Mouse (Mus musculus): ENCODE measurements around the gene Tbp.
A peak's percentile ranks its signal among the peaks of the same experiment; 100 is the strongest.

The Tbp gene

GRCm38 (mm10) chr17:15499656-15500394 is at the start of gene Tbp, which contains the start of gene Psmb1:
TSS of gene Tbp (plus strand) at chr17:15499888.
TSS of gene Psmb1 (minus strand) at chr17:15499751.
- peak; percentile 97 for DNase-seq

DNA sequence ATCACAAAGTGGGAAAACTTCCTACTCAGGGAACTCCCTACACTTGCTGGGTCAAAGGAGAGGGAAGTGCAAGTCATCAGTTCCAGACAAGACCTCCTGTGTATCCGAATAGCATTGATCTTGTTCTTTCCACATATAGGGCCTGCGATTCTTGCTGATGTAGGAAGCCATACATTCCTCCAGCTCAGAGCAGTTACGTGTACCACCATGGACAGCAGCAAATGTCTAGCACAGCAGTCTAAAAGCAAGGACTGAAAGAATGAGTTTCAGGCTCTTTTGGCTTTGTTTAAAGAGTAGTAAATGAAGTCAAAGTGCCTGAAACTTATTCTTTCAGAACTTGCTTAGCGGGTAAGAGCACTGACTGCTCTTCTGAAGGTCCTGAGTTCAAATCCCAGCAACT is 44.5 kb upstream of the Tbp start:
- no peak for DNase-seq

GRCm38 (mm10) chr17:15456595-15456994 is 43.1 kb upstream of the Tbp start:
- no peak for DNase-seq

DNA sequence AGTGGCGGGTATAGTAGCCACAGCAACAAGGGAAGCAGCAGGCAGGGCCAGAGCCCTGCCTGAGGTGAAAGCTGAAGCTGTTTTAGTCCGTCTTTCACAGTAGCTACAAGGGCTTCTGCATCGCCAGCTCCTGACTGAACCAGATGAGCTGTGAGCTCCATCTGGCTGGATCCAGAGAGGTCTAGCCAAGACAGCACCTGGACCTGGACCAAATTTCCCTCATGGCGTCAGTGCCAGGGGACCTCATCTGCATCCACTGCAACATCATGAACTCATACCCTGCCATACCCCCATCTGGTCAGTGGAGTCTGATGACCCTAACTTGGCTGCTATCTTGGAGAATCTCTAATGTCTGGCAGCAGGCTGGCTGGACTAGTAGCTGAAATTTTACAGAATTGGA is 39.9 kb upstream of the Tbp start:
- no peak for DNase-seq

DNA sequence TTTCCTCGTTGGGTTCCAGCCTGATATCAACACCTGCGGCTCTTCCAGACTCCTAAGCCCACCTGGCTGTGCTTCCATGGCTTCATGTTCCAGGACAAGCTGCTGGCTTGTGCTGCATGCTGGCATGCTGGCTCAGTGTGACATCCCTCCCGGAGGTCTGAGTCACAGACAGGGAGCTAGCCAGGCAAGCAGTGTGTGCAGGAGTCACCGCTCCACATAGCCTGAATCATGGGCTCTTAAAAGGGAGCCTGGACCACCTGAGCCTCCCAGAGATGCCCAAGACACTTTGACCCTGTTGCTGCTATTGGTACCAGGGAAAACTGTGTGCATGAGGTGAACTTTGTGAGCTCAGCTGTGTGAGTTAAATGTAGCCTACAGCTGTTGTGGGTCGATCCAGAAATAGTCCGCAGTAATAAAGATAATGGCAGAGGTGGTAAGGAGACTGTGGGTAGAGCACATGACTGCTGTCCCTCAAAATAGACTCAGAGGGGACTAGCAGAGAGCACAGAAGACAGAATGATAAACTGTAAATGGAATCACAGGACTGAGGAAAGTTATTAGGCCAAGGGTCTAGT is 37.7 kb upstream of the Tbp start:
- no peak for DNase-seq

DNA sequence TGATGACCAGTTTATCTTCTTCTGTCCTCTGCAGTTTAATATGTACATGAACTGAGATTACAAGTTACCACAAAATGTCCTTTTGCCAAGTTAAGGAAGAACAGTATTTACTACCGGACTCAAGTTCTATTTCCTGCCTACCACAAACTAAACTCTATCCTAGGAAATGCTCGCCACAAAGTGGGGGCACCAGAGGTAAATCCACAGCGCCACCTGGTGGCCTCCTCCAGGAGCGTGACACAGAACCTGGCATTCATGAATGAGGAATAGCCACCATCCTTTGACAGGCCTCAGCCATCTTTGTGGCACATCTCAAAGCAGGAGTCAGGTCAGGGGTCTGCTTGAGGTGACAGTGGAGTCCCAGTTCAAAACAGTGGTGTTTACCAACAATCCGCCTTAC is 32.0 kb upstream of the Tbp start:
- DNase-seq = peak; percentile 87 to 90

DNA sequence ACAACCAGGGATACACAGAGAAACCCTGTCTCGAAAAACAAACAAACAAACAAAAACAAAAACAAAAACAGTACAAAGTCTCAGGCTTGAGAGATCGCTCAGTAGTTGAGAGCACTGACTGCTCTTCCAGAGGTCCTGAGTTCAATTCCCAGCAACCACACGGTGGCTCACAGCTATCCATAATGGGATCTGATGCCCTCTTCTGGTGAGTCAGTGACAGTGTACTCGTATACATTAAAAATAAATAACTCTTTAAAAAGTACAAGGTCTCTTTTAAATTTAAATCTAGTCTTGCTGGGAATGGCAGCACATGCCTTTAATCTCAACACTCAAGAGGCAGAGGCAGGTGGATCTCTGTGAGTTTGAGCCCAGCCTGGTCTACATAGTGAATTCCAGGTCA is 27.0 kb upstream of the Tbp start:
- DNase-seq = no peak

DNA sequence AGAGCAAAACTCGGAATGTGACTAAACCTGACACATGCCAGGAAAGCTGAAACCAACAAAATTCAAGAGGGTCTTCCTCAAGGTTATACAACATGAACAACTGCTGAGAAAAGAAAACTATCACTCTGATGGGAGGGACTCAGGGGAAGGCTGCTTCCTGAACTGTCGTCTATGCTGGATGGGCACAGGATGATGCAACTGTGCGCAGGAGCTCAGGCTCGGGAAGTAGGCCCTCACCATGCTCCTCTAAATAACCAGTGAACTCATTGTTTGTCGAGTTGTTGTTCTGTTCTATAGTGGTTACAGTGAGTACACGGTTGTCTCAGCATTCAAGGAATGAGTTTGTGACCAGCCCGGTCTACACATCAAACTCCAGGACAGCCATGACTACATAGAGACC is 9.1 kb upstream of the Tbp start:
- no peak for DNase-seq

DNA sequence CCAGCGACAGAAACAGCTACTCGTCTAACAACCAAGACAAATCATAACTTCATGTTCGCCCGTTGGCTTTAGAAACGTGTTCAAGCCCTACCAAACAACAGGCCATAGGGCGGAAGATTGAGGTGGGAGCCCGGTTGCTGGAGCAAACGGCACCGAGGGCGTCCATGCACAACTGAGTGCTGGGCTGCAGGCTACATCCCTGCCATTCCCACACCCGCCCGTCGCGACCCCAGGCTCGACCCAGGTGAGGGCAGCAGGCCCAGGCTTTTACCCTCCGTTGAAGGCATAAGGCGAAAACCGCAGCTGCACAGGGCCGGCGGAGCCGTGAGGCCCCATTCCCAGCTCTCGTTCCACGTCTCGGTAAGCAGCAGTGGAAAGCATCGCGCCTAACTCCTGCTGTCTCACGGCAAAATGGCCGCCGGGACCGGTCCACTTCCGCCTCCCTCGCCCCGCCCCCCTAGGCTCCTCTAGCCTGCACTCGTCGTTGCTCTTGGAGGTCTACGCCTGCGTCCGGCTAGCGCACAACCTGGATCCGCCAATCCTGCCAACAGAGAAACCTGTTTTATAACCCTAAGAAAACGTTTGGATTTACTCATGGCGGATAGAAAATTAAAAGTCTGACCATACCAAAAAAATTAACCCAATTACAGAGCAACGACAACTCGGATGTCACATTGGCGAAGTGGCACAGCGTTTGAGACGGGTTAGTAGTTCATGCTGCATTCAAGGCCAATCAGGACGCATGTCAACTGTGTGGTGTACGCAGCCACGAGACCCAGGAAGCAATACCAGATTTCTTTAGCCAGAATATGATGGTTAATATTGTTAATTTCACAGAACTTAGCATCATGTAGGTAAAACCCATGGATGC is 1.6 kb upstream of the Tbp start:
- DNase-seq = peak; percentile 96 to 98

DNA sequence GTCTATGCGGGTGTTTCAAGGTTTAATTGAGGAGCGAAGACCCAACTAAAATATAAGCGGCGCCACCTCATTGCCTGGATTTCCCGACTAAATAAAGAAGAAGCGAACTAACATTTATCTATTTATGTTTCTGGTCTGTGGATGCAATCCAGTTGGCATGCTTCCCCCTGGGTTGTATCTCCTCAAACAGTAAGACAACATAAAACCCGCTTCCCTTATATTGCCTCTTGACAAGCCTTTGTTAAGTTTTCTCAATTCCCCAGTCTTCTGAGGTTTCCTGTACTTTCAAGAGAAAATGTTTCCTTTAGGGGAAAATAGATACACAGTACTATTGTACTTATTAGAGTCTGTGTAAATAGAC is 955 bp upstream of the Tbp start:
- DNase-seq = peak in 1 of 2 experiments; percentile 62

GRCm38 (mm10) chr17:15510694-15511093 is 11.0 kb downstream of the Tbp start:
- no peak for DNase-seq

DNA sequence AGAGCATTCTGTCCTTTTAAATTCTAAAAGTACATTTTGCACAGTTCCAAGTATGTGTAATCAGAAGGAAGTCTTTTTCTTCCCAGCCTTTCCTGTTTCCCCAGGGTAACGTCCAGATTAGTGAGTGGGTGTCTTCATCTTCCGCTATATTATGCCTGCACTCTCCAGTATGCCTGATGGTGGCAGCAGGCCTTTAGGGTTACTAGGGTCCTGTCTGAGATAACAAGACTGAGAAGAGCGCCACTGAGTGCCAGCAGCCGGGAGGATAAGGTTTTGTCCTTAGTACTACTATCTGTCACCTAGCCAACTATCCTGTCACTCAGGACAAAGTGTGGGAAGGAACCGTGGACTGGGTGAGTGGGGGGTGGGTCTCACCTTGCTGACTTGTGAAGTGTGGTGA is 18.1 kb downstream of the Tbp start:
- DNase-seq = no peak

DNA sequence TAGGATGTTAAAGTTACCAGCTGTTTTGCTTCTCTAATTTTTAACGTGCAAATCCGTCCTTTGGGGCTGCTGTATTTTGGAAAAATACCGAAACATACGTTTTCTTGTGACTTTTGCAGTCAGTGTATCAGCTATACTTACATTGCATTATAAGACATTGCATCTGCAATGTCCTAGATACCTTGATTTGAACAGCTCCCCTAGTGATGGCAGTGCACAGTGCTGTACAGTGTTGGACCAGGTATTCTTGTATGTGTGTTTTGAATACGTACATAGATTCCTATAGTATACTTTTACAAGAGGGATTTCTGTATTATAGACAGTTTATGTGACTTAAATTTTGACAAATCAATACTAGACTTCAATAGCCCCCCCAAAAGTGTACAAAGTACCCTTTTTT is 18.5 kb downstream of the Tbp start:
- DNase-seq = no peak

DNA sequence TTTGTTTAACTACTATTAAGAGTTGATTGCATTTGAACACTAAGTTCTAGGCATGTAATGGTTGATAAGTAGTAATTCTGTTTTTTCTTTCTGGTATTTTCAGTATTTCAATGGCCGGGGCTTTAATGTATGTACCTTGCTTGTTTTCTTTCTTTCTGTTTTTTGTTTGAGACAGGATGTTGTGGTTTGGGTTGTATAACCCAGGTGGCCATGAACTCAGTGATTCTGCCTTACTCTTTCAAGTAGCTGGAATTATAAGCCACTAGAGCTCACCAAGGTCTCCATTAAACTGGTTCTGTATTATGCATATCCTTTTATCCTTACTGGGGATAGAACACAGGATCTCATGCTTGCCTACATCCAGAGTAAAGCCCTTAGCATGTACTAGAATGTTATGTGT is 19.1 kb downstream of the Tbp start:
- DNase-seq = no peak

GRCm38 (mm10) chr17:15526304-15526703 is 26.6 kb downstream of the Tbp start:
- DNase-seq = peak; percentile 16

GRCm38 (mm10) chr17:15526986-15527810 is 27.5 kb downstream of the Tbp start, which contains the start of gene Pdcd2:
TSS of gene Pdcd2 (minus strand) at chr17:15527301.
- DNase-seq = peak; percentile 95 to 96

GRCm38 (mm10) chr17:15527811-15528136 is 28.1 kb downstream of the Tbp start:
- no peak for DNase-seq

DNA sequence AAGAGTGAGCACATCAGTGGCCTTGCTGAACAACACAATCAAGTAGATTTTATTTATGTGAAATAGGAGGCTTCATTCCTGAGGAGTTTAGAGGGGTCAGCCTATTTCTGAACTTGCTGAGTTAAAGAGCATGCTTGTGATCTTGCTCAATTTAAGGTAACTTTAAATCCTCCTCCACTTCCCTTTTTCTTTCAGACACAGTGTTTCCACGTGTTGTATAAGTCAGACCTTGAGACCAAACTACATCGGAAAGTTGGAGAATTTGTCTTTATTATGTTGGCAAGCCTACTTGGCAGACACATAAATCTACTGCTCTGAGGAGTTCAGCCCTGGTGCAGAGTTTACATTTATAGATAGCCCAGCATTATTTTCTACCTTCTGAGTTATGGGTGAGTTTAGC is 29.2 kb downstream of the Tbp start:
- DNase-seq = no peak

- peak; percentile 61 to 67 for DNase-seq
These were observed 30.5 kb downstream of the Tbp start for GRCm38 (mm10) chr17:15530141-15530540.

GRCm38 (mm10) chr17:15535162-15535800 is 35.6 kb downstream of the Tbp start:
- DNase-seq = no peak

DNA sequence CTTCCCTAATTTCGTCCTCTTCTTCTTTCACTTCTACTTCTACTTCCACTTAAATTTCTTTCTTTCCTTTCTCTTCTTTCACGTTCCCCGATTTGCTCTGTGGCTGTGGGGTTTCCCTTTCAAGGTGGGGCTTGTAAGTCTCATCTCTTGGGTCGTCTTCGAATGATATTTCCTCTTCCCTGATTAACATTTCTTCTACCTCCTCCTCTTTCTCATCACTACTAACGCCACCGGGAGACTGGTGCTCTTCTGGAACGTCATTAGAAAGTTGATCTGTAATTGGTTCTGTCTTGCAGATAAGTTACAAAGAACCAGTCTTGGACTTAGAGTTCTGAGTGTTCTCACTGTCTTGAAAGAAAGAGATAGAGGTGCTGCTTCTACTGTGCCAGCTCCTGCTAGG is 36.3 kb downstream of the Tbp start:
- DNase-seq = no peak

DNA sequence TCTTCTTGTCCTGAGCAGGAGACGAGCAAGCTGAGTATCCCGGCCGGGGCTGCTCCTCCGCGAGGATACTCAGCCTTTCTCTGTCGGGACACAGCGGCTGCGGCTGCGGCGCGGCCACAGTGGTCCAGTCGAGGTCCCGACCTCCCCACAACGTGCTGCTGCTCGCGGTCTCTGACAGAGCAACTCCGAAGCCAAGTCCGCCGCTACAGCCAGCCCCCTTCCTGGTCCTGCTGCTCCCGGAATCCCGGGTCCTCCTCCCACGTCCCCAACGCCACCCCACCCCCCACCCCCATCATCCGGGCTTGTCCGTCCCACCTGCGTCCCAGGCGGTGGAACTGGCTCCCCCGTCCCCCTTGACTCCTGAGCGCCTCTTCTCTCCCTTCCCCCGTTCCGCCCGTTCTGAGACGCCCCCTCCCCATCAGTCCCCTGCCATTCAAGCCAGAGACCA is 36.8 kb downstream of the Tbp start:
- DNase-seq = peak; percentile 26 to 28

All from cerebellum, postnatal 14 days (tissue).